Mouse (Mus musculus) liver, adult 2 months (tissue): Measurements from ENCODE around the gene Stard5. TPM values are rescaled to one million over a fixed set of nuclear protein-coding genes. Genes with fewer than 3 reads are reported as not detected.
A peak's percentile ranks its signal among the peaks of the same experiment; 100 is the strongest.

Experiments used
- DNase-seq: peaks from one replicate; pipeline ENCODE4 v3.0.0-alpha.2; 2011; ENCODE audit warnings: low read depth, low spot score; ENCODE audit errors: extremely low read depth
- H3K27ac ChIP-seq: fragments of 200-500 bp; replicated peaks from 2 replicates; pipeline ENCODE4 v1.5.1; 2012; ENCODE audit warnings: low read depth, mild to moderate bottlenecking, control low read depth, inconsistent platforms, low read length; ENCODE audit not compliant: insufficient read depth
- H3K27me3 ChIP-seq: fragments of 200-500 bp; 2 replicates; pipeline ENCODE4 v1.6.1; 2012; ENCODE audit warnings: mild to moderate bottlenecking, moderate library complexity, low read length, inconsistent platforms; ENCODE audit not compliant: control insufficient read depth, insufficient read depth
- H3K36me3 ChIP-seq: fragments of 200-500 bp; 2 replicates; pipeline ENCODE4 v1.6.1; 2012; ENCODE audit warnings: low read length, inconsistent platforms; ENCODE audit not compliant: control insufficient read depth, insufficient read depth
- H3K4me1 ChIP-seq: fragments of 200-500 bp; 2 replicates; pipeline ENCODE4 v1.6.1; 2011; ENCODE audit warnings: low read length; ENCODE audit not compliant: control insufficient read depth, insufficient read depth
- H3K4me3 ChIP-seq: fragments of 200-500 bp; 2 replicates; pipeline ENCODE4 v1.5.1; 2011; ENCODE audit warnings: low read depth, mild to moderate bottlenecking, control low read depth, low read length, moderate library complexity; ENCODE audit not compliant: insufficient read depth
- H3K79me2 ChIP-seq: fragments of 200-500 bp; 2 replicates; pipeline ENCODE4 v1.6.1; 2012; ENCODE audit warnings: inconsistent platforms, mild to moderate bottlenecking, low read length, moderate library complexity; ENCODE audit not compliant: control insufficient read depth, insufficient read depth
- H3K9ac ChIP-seq: fragments of 200-500 bp; 2 replicates; pipeline ENCODE4 v1.6.1; 2012; ENCODE audit warnings: low read depth, mild to moderate bottlenecking, control low read depth, inconsistent platforms, low read length
- CTCF ChIP-seq: fragments of 200-500 bp; IDR thresholded peaks from 2 replicates; pipeline ENCODE4 v1.5.1; 2011; ENCODE audit warnings: low read depth, low read length, control low read depth
- POLR2A ChIP-seq: fragments of 200-500 bp; IDR thresholded peaks from 2 replicates; pipeline ENCODE4 v1.6.1; 2011; ENCODE audit warnings: low read length, control low read depth; ENCODE audit not compliant: insufficient read depth; ENCODE audit errors: extremely low read depth
- WGBS: fragments of 180-500 bp; shearing (Covaris S2); methylation state at CpG from one replicate; pipeline ENCODE4 v1.1.7; 2018; 5-methylcytosine and 5-hydroxymethylcytosine counted together
- polyA plus RNA-seq: library from polyadenylated mRNA; depleted of rRNA; stranded (reverse); fragments of >200 nt; gene quantifications from 2 replicates; pipeline ENCODE4 v1.2.3, GENCODE M21; 2012
- total RNA-seq: library from RNA; depleted of rRNA; stranded (reverse); fragments of >200 nt; gene quantifications from 2 replicates; pipeline ENCODE4 v1.2.3, GENCODE M21; 2014

Stard5 gene
- total and polyA plus RNA-seq, 2 experiments = 66.9 to 130 TPM

DNA sequence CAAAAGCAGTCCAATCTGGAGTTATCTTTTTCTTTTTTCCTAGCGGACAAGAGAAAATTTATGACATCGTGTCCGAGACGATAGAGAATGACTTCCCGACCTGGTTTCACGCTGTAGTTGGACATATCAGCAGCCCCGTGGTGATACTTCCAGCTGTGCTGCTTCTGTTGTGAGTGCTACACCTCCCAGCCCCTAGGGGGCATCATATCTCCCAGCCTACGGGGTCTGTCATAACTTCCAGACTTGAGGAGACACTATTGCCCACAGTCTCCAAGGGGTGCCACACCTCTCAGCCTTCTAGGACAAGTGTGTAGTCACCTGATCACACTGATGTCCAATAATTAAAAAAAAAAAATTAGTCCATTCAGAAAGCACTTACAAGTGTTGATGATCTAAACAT is 15.9 kb upstream of the Stard5 start:
- H3K27ac ChIP-seq = no peak overlapping the region
- no peaks in the 10 kb centered on the region for H3K36me3 ChIP-seq
- H3K9ac ChIP-seq = no peak overlapping the region
- no peak for DNase-seq
- H3K27me3 ChIP-seq = no peaks in the 10 kb centered on the region
- no peak for TF ChIP-seq POLR2A
- peak; percentile 33 for TF ChIP-seq CTCF
- peaks cover 4% of the 10 kb centered on the region for H3K4me1 ChIP-seq
- no peaks in the 10 kb centered on the region for H3K79me2 ChIP-seq
- WGBS = 86% methylated on average over 8 of the region's 8 CpGs
- H3K4me3 ChIP-seq = no peak overlapping the region

DNA sequence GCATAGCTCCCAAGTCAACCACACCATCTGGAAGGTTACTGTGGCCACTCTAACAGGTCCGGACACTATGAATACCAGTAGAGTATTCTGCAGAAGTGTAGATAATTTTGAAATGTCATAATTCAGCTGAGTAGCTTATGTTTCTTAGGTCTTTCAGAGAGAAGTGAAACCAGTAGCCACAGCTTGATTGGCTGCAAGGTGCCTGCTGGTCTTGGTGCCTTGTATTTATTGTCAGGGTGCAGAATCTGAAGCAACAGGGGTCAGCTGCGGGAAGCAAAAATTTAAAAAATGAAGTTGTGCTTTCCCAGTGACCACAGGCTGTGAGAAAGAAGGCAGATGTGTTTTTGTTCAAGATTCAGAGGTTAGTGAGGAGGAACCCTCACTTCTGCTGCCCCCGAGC is 15.5 kb upstream of the Stard5 start:
- no peaks in the 10 kb centered on the region for H3K79me2 ChIP-seq
- peaks cover 4% of the 10 kb centered on the region for H3K4me1 ChIP-seq
- 87% methylated on average over 3 of the region's 3 CpGs for WGBS
- H3K27me3 ChIP-seq = no peaks in the 10 kb centered on the region
- no peak overlapping the region for H3K4me3 ChIP-seq
- H3K36me3 ChIP-seq = no peaks in the 10 kb centered on the region
- DNase-seq = peak; percentile 15
- no peak for TF ChIP-seq POLR2A
- TF ChIP-seq CTCF = no peak
- H3K9ac ChIP-seq = no peak overlapping the region
- H3K27ac ChIP-seq = no peak overlapping the region

DNA sequence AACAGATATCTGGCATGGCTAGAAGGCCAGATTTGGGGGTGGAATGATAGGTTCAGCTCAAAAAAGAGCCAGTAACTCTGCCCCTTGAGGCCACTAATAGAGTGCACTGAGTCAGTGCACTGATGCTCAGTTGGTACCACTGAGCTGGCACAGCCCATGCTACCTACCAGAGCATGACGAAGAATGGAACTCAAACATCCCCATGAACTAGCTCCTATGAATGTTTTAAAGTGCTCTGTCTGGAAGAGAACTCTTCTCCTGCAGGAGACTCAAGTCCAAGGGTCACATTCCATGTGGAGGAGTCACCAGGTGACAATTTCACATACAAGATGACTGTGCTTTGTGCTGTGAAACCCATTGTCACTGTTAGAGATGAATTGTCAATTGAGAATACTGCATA is 13.1 kb upstream of the Stard5 start:
- DNase-seq = no peak
- no peak overlapping the region for H3K9ac ChIP-seq
- no peak overlapping the region for H3K4me3 ChIP-seq
- no peak overlapping the region for H3K27ac ChIP-seq
- no peaks in the 10 kb centered on the region for H3K79me2 ChIP-seq
- 97% methylated on average over 1 of the region's 1 CpGs for WGBS
- no peaks in the 10 kb centered on the region for H3K27me3 ChIP-seq
- no peaks in the 10 kb centered on the region for H3K4me1 ChIP-seq
- no peaks in the 10 kb centered on the region for H3K36me3 ChIP-seq
- TF ChIP-seq CTCF (no peak), POLR2A (no peak)

DNA sequence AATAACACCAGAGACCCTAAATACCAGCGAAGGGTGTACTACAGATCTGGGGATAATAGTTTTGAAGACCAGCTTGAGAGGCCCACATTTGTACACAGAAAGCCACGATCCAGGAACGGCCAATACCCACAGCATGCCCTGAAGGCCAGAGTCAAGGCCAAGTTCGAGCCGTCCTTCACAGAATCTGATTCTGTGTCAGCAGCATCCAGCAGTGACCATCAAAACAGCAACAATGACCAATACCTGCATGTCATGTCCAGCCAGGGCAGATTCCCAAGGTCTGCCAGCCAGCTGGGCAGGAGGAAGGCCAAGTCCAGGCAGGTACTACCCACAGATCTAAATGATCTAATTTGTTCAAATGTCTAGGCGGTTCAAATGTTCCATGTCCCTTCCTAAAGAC is 9.2 kb upstream of the Stard5 start:
- Histone ChIP-seq H3K27me3 (no peaks in the 10 kb centered on the region), H3K79me2 (no peaks in the 10 kb centered on the region), H3K36me3 (no peaks in the 10 kb centered on the region), H3K9ac (no peak overlapping the region), H3K4me3 (no peak overlapping the region), H3K4me1 (no peaks in the 10 kb centered on the region), H3K27ac (no peak overlapping the region)
- WGBS = 88% methylated on average over 6 of the region's 6 CpGs
- no peak for DNase-seq
- TF ChIP-seq POLR2A (no peak), CTCF (no peak)

DNA sequence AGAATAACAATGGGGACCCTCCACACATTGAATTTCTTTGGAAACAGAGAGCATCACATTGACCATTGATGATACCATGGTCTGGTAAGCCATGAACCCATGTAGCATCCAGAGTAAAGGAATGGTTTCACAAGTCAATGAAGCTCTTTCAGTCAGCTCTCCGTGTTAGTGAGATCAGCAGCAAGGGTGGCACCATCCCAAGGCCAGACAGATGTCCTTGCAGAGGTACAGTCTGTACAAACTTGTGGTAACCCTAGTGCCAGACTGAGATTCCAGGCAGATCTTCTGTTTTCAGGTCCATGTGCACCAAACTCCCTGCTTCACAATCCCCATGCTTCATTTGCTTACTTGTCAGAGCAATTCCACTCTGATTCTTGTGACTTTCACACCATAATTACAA is 7.7 kb upstream of the Stard5 start:
- H3K27ac ChIP-seq = no peak overlapping the region
- no peaks in the 10 kb centered on the region for H3K27me3 ChIP-seq
- no peaks in the 10 kb centered on the region for H3K79me2 ChIP-seq
- TF ChIP-seq CTCF = no peak
- TF ChIP-seq POLR2A = no peak
- 82% methylated on average over 1 of the region's 1 CpGs for WGBS
- no peak for DNase-seq
- no peak overlapping the region for H3K9ac ChIP-seq
- no peaks in the 10 kb centered on the region for H3K36me3 ChIP-seq
- H3K4me1 ChIP-seq = no peaks in the 10 kb centered on the region
- no peak overlapping the region for H3K4me3 ChIP-seq

DNA sequence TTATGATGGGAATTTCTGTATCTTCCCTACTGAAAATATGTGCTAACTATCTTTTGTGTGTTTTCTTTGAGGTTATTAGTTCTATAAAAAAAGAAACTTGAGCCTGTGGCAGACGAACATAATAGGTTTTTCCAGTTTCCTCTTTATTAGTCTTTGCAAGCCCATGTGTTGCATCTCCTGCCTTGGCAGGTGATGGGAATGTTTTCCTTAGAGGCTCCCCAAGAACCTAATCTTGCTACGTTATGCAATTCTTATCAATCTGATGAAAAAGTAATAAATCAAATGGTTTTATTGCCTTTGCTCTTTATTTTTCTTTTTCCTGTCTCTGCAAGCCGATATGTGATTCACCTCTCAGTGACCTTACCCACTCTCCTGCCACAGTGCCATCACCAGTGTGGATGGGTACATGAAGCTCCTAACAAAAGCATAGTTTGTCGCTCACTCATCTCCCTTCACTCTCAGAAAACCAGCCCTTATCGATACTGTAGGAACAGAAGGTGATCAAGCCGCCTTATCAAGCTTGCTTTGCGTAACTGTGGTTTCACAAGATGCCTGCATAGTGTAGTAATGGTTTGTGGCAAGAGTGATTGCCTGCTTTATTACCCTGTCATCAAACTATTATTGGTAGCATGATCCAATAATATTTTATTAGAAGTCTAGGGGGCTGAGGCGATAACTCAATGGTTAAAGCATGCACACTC is 5.1 kb upstream of the Stard5 start:
- no peak overlapping the region for H3K9ac ChIP-seq
- no peaks in the 10 kb centered on the region for H3K79me2 ChIP-seq
- H3K4me3 ChIP-seq = no peak overlapping the region
- peak; percentile 61 for DNase-seq
- no peak for TF ChIP-seq CTCF
- no peak for TF ChIP-seq POLR2A
- H3K36me3 ChIP-seq = no peaks in the 10 kb centered on the region
- H3K27me3 ChIP-seq = no peaks in the 10 kb centered on the region
- 66% methylated on average over 8 of the region's 8 CpGs for WGBS
- no peaks in the 10 kb centered on the region for H3K4me1 ChIP-seq
- H3K27ac ChIP-seq = no peak overlapping the region
